Mouse (Mus musculus) brain, embryonic 14.5 days (tissue): ENCODE data around the gene Tuba1c. TPM values are rescaled to one million over a fixed set of nuclear protein-coding genes. Genes with fewer than 3 reads are reported as not detected.
"Not testable (repeated sequence)": the region's sequence is repeated elsewhere in the genome, so short reads cannot be mapped to it uniquely, and the experiment has no call there.

Experiments
- DNase-seq: peaks from one replicate; pipeline ENCODE4 v3.0.0-alpha.2; 2011; ENCODE audit warnings: low read depth
- CTCF ChIP-seq: fragments of 200-500 bp; IDR thresholded peaks from 2 replicates; pipeline ENCODE4 v1.5.1; 2012; ENCODE audit warnings: inconsistent platforms, mild to moderate bottlenecking, moderate library complexity, borderline replicate concordance; ENCODE audit not compliant: insufficient read depth, insufficient read length; ENCODE audit errors: extremely low read depth
- POLR2A ChIP-seq: fragments of 200-500 bp; IDR thresholded peaks from 2 replicates; pipeline ENCODE4 v1.6.1; 2012; ENCODE audit warnings: mild to moderate bottlenecking, inconsistent platforms, borderline replicate concordance; ENCODE audit not compliant: poor library complexity, insufficient read depth, insufficient read length, severe bottlenecking; ENCODE audit errors: extremely low read depth
- polyA plus RNA-seq: library from polyadenylated mRNA; depleted of rRNA; stranded (reverse); fragments of >200 nt; gene quantifications from 2 replicates; pipeline ENCODE4 v1.2.3, GENCODE M21; 2012

Gene Tuba1c
- polyA plus RNA-seq, 1 experiment = 62.6 TPM

- DNase-seq = no peak
- TF ChIP-seq POLR2A = no peak
- TF ChIP-seq CTCF = no peak
Measured at GRCm38 (mm10) chr15:99033498-99034270, 4.0 kb downstream of the Tuba1c start.

GRCm38 (mm10) chr15:99035431-99035830 is 5.7 kb downstream of the Tuba1c start:
- DNase-seq = no peak
- TF ChIP-seq POLR2A (no peak), CTCF (no peak)

- DNase-seq = no peak
- TF ChIP-seq CTCF = no peak
- TF ChIP-seq POLR2A = no peak
Measured at GRCm38 (mm10) chr15:99036249-99036905, 6.7 kb downstream of the Tuba1c start.

GRCm38 (mm10) chr15:99038025-99038424 is 8.3 kb downstream of the Tuba1c start:
- DNase-seq = no peak
- TF ChIP-seq POLR2A (no peak), CTCF (no peak)

GRCm38 (mm10) chr15:99038797-99039196 is 9.1 kb downstream of the Tuba1c start:
- no peak for DNase-seq
- TF ChIP-seq POLR2A (no peak), CTCF (no peak)

- no peak for TF ChIP-seq CTCF
- no peak for DNase-seq
Measured at GRCm38 (mm10) chr15:99039306-99039705, 9.6 kb downstream of the Tuba1c start.

- TF ChIP-seq CTCF = no peak
- TF ChIP-seq POLR2A = no peak
- no peak for DNase-seq
Measured at GRCm38 (mm10) chr15:99039996-99040919, 10.6 kb downstream of the Tuba1c start.

GRCm38 (mm10) chr15:99040920-99041856 is 11.5 kb downstream of the Tuba1c start:
- no peak for TF ChIP-seq CTCF
- peak; percentile 85 for DNase-seq

GRCm38 (mm10) chr15:99042334-99042733 is 12.6 kb downstream of the Tuba1c start:
- TF ChIP-seq POLR2A (no peak), CTCF (no peak)
- DNase-seq = no peak

- DNase-seq = peak; percentile 71
- TF ChIP-seq CTCF = no peak
- no peak for TF ChIP-seq POLR2A
Measured at GRCm38 (mm10) chr15:99044854-99045253, 15.2 kb downstream of the Tuba1c start.

GRCm38 (mm10) chr15:99045734-99046133 is 16.0 kb downstream of the Tuba1c start:
- not testable (repeated sequence) for DNase-seq
